Mouse (Mus musculus) ES-E14 (cell line): ENCODE data around the gene Rad9b. TPM values are rescaled to one million over a fixed set of nuclear protein-coding genes. Genes with fewer than 3 reads are reported as not detected.

ENCODE experiments used
- DNase-seq: peaks from one replicate; pipeline ENCODE4 v3.0.0-alpha.2; 2013; ENCODE audit warnings: low read depth, low spot score
- H3K27ac ChIP-seq: 2 replicates; pipeline ENCODE4 v1.5.1; 2012; ENCODE audit warnings: low read depth, mild to moderate bottlenecking, low read length, moderate library complexity, mixed read lengths; ENCODE audit not compliant: poor library complexity, insufficient read depth, severe bottlenecking
- H3K36me3 ChIP-seq: 2 replicates; pipeline ENCODE4 v1.6.1; 2012; ENCODE audit warnings: mild to moderate bottlenecking, low read length, moderate library complexity, mixed read lengths; ENCODE audit not compliant: control insufficient read depth, poor library complexity, insufficient read depth, severe bottlenecking
- H3K4me1 ChIP-seq, 2 experiments: fragments of 150-350 bp in 1 of 2; sonication (generic) in 1 of 2; 2 replicates each; pipeline ENCODE4 v1.6.1; 2012; ENCODE audit warnings: low read length in 2 of 2, mild to moderate bottlenecking in 1 of 2, mixed read lengths in 1 of 2; ENCODE audit not compliant: control insufficient read depth in 2 of 2, insufficient read depth in 2 of 2, poor library complexity in 1 of 2
- H3K4me3 ChIP-seq, 2 experiments: fragments of 150-350 bp in 1 of 2; sonication (generic) in 1 of 2; 2 replicates each; pipeline ENCODE4 v1.5.1; 2012; ENCODE audit warnings: low read length in 2 of 2, low read depth in 1 of 2, mild to moderate bottlenecking in 1 of 2, mixed read lengths in 1 of 2; ENCODE audit not compliant: insufficient read depth in 1 of 2, poor library complexity in 1 of 2, severe bottlenecking in 1 of 2
- H3K9ac ChIP-seq: 2 replicates; pipeline ENCODE4 v1.6.1; 2012; ENCODE audit warnings: low read depth, mild to moderate bottlenecking, low read length, mixed read lengths; ENCODE audit not compliant: poor library complexity, insufficient read depth, severe bottlenecking
- H3K9me3 ChIP-seq: fragments of 150-350 bp; sonication (generic); 2 replicates; pipeline ENCODE4 v1.6.1; 2012; ENCODE audit warnings: low read depth, mild to moderate bottlenecking, low read length; ENCODE audit not compliant: control insufficient read depth, insufficient read depth
- CHD2 ChIP-seq: IDR thresholded peaks from 2 replicates; pipeline ENCODE4 v1.6.1; 2014; ENCODE audit warnings: mild to moderate bottlenecking, low read depth, low read length, inconsistent platforms
- HCFC1 ChIP-seq: IDR thresholded peaks from 2 replicates; pipeline ENCODE4 v1.6.1; 2012; ENCODE audit warnings: low read length, inconsistent platforms, borderline replicate concordance; ENCODE audit not compliant: insufficient read depth
- MAFK ChIP-seq: IDR thresholded peaks from 2 replicates; pipeline ENCODE4 v1.6.1; 2014; ENCODE audit warnings: mild to moderate bottlenecking, low read depth, low read length, inconsistent platforms; ENCODE audit not compliant: insufficient read depth
- ZC3H11A ChIP-seq: IDR thresholded peaks from 2 replicates; pipeline ENCODE4 v1.6.1; 2012; ENCODE audit warnings: low read depth, mild to moderate bottlenecking, inconsistent platforms, low read length, borderline replicate concordance
- ZNF384 ChIP-seq: IDR thresholded peaks from 2 replicates; pipeline ENCODE4 v1.6.1; 2012; ENCODE audit warnings: low read depth, low read length, inconsistent platforms
- in situ Hi-C, 2 experiments: fragments of 600-800 bp; cut with MboI; formaldehyde crosslinking; loops; one replicate each; pipeline ENCODE4 v1.15.1; 2025; ENCODE audit warnings: low sequenced_read_pairs in 2 of 2, inconsistent platforms in 1 of 2; ENCODE audit not compliant: unreplicated experiment in 2 of 2
- total RNA-seq: library from RNA; depleted of rRNA; stranded (reverse); fragments of 300-350 nt; gene quantifications from 2 replicates; pipeline ENCODE4 v1.2.3, GENCODE M21; 2012; rRNA removed

Gene Rad9b
- 20.5 and 23.9 TPM in 2 replicates for total RNA-seq

DNA sequence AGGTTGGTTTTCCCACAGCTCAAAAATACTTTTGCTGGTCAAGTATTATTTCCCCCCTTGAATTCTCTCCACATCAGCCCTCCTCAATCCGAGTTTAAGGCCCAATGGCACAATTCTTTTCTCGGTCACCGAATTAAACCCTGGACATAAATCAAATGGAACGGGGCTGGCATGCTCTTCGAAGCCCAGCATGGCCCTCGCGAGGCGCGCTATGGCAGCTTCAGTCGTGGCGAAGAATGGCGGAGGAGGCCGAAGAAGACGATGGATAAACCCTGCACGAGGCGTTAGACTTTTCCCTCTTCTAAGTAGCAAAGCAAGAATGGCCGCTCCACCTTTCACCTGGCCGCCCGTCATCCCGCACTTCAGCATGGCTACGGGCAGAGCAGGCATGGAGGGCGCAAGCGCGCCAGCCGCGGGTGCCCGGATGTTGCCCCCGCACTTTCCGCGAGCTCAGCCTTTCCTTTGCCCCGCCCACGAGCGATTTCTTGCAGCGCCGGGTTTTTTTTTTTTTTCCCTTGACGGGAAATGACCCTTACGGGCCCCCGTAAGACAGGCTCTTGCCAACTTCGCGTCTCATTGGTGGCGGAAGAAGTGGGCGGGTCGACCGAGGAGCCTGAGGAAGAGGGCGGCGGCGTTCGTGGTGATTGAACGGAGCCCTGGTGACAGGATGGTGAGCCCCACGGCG, at the start of gene Rad9b, which contains the start of gene Vps29:
Gene Rad9b (minus strand): TSS at position 427 of the 685 bp plus-strand sequence.
Gene Vps29 (plus strand): TSS at position 563 of the 685 bp plus-strand sequence.
- Histone ChIP-seq H3K9me3 (no peaks in the 10 kb centered on the region), H3K9ac (peak within 1 kb of the TSS; percentile 98), H3K4me3 (peak within 1 kb of the TSS; percentile 96 to 99), H3K36me3 (peaks cover 2% of the 10 kb centered on the region; the same call in 1 of the 2 replicates), H3K27ac (peak within 1 kb of the TSS; percentile 77), H3K4me1 (peaks cover 2% of the 10 kb centered on the region in 2 experiments; a peak in 1 of 4 replicates)
- in situ Hi-C loops, result no loop called here
- TF ChIP-seq HCFC1, result peak; percentile 69; the same call in 1 of the 2 replicates
- peak; percentile 89 for TF ChIP-seq MAFK
- peak; percentile 100 for TF ChIP-seq ZNF384
- TF ChIP-seq CHD2, result no peak
- no peak for TF ChIP-seq ZC3H11A
- peak; percentile 100 for DNase-seq

DNA sequence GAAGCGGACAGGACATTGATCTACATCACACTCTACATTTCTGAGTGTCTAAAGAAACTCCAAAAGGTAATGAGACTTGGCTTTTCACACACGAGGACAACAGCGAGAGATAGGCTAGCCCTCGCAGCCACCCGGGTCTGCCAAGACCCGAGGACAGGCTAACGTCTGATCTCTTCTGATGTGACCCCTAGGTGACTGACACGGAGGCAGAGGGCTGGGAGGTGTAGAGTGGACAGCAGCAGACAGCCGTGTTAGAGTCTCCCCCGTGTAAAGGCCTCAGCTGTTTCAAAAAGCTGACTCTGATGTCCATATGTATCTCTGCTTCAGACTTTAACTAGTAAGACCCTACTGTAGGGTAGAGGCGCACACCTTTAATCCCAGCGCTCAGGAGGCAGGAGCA, 49.3 kb upstream of the Rad9b start:
- Histone ChIP-seq H3K9ac (no peak overlapping the region), H3K27ac (no peak overlapping the region), H3K36me3 (peaks cover 35% of the 10 kb centered on the region), H3K4me1 (no peaks in the 10 kb centered on the region), H3K4me3 (no peak overlapping the region), H3K9me3 (no peaks in the 10 kb centered on the region)
- in situ Hi-C loops, result loop anchor here in 1 of 2 experiments (10.0 kb wide), 1 partner anchor 231 kb away; no protein-coding TSS in a partner anchor
- TF ChIP-seq CHD2 (no peak), MAFK (no peak), ZC3H11A (no peak), HCFC1 (no peak)
- DNase-seq, result no peak

DNA sequence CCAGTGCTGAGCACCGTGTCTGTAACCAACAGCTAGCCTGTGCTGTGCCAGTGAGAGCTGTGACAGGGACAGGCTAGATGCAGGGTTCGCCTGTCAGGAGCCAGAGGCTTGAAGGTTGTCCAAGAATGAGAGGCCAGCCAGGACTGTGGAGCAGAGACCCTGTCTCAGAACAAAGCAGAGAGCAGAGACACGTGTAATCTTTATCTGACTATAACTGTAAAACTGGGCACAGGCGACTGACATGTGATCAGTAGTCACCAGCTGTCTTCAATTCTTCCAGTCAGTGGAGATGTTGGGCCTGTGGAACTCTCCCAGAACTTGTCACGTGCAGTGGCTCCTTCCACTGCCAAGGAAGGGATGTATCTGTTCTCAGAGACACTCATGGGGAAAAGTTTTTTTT, 48.7 kb upstream of the Rad9b start:
- Histone ChIP-seq H3K4me3 (no peak overlapping the region), H3K36me3 (peaks cover 35% of the 10 kb centered on the region), H3K4me1 (no peaks in the 10 kb centered on the region), H3K9ac (no peak overlapping the region), H3K27ac (no peak overlapping the region), H3K9me3 (no peaks in the 10 kb centered on the region)
- no peak for TF ChIP-seq ZC3H11A
- TF ChIP-seq MAFK, result no peak
- TF ChIP-seq ZNF384, result no peak
- no peak for TF ChIP-seq HCFC1
- TF ChIP-seq CHD2, result no peak
- DNase-seq, result no peak
- in situ Hi-C loops, result loop anchor here in 1 of 2 experiments (10.0 kb wide), 1 partner anchor 232 kb away; no protein-coding TSS in a partner anchor

DNA sequence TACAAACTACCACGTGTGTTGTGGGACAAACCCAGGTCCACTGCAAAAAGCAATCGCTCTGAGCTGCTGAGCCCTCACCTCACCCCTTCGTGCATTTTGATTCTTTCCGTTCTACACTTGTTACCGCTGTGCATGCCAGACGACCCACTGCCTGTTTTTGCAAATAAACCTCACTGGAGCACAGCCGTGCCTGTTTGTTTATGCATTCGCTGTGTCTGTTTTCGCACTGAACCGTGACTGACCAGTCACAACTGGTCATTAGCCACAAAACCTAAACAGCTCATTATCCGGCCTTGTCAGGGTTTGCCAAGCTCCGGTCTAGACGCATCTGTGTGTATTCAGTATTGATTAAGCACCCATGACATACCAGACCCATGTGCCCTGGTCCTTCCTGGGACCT, 48.1 kb upstream of the Rad9b start:
- no peak overlapping the region for H3K9ac ChIP-seq
- no peak overlapping the region for H3K27ac ChIP-seq
- in situ Hi-C loops, result loop anchor here in 1 of 2 experiments (10.0 kb wide), 1 partner anchor 233 kb away; no protein-coding TSS in a partner anchor
- no peaks in the 10 kb centered on the region for H3K4me1 ChIP-seq
- no peak for DNase-seq
- H3K9me3 ChIP-seq, result no peaks in the 10 kb centered on the region
- H3K4me3 ChIP-seq, result no peak overlapping the region
- H3K36me3 ChIP-seq, result peaks cover 35% of the 10 kb centered on the region
- TF ChIP-seq HCFC1, result no peak
- no peak for TF ChIP-seq ZNF384
- TF ChIP-seq ZC3H11A, result no peak
- TF ChIP-seq MAFK, result no peak
- no peak for TF ChIP-seq CHD2
